Comparison of ENCODE assay signal across 9 mouse cellular contexts in the genomic region with DNA sequence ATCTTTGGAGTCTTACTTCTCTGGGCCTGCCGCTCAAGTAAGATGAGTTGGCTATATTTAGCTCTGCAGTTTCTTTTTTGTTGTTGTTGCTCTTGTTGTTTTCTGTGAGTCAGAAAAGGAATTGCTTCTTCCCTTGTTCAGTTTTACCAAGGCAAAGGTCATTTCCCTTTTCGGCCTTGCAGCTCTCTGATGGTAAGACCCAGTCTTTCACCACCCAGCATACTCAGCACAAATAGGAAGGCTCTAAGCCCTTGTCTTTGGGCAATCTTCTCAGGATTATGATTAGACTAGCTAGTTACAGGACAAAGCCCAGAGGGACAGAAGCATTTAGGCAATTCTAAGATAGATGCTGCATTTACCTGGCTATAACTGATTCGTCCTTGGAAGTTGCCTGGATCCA. TPM values are rescaled to one million over a fixed set of nuclear protein-coding genes. Genes with fewer than 3 reads are reported as not detected.
DNase-seq lines count a peak whose midpoint lies in the region; ATAC-seq and TF ChIP-seq lines count a peak whose summit lies in the region.
"Had no signal": no experiment of that assay in that cellular context is flagged by ENCODE, and none has a peak within 500 bp of the region (broad histone marks: within the 10 kb centered on the region; RNA-seq: fewer than 3 reads in every experiment).

No protein-coding gene starts in this region.

- H3K4me2 ChIP-seq in midbrain, embryonic 12.5 days (replicated peaks): peak overlapping the region; percentile 69; the same call in 1 of the 2 replicates
- no peak overlapping the region for H3K4me2 ChIP-seq in midbrain, embryonic 13.5 days (replicated peaks)
- peak overlapping the region; percentile 70; the same call in 1 of the 2 replicates for H3K4me2 ChIP-seq in intestine, embryonic 15.5 days (replicated peaks)

- 0 out of 2 replicates have a peak overlapping the region, but pooled peaks have one; percentile 63 for H3K9ac ChIP-seq in midbrain, embryonic 12.5 days (replicated peaks)
- no peak overlapping the region for H3K9ac ChIP-seq in midbrain, embryonic 13.5 days (replicated peaks)
- no peak overlapping the region for H3K9ac ChIP-seq in intestine, embryonic 15.5 days

- H3K9me3 ChIP-seq in heart, embryonic 10.5 days: no peaks in the 10 kb centered on the region
- no peaks in the 10 kb centered on the region for H3K9me3 ChIP-seq in midbrain, embryonic 12.5 days
- no peaks in the 10 kb centered on the region for H3K9me3 ChIP-seq in midbrain, embryonic 13.5 days
- no peaks in the 10 kb centered on the region for H3K9me3 ChIP-seq in intestine, embryonic 15.5 days

- H3K27ac ChIP-seq in heart, embryonic 10.5 days: no peak overlapping the region
- no peak overlapping the region for H3K27ac ChIP-seq in midbrain, embryonic 12.5 days (replicated peaks)
- no peak overlapping the region for H3K27ac ChIP-seq in midbrain, embryonic 13.5 days
- H3K27ac ChIP-seq in intestine, embryonic 15.5 days: no peak overlapping the region
- peak overlapping the region; percentile 18 for H3K27ac ChIP-seq in small intestine, adult 2 months (ENCODE audit: insufficient read depth, low read depth, low read length)

- 87% methylated on average over 3 of the region's 3 CpGs for WGBS in heart, embryonic 10.5 days
- 93% methylated on average over 3 of the region's 3 CpGs for WGBS in midbrain, embryonic 12.5 days
- 94% methylated on average over 3 of the region's 3 CpGs for WGBS in midbrain, embryonic 13.5 days
- WGBS in intestine, embryonic 15.5 days: 85% methylated on average over 3 of the region's 3 CpGs
- 73% methylated on average over 3 of the region's 3 CpGs for WGBS in small intestine, adult 2 months

- peaks cover 26% of the 10 kb centered on the region for H3K4me1 ChIP-seq in heart, embryonic 10.5 days
- H3K4me1 ChIP-seq in midbrain, embryonic 12.5 days: peaks cover 23% of the 10 kb centered on the region
- peaks cover 26% of the 10 kb centered on the region for H3K4me1 ChIP-seq in midbrain, embryonic 13.5 days (replicated peaks)
- H3K4me1 ChIP-seq in intestine, embryonic 15.5 days (replicated peaks): peaks cover 9% of the 10 kb centered on the region; the same call in 1 of the 2 replicates
- peaks cover 5% of the 10 kb centered on the region for H3K4me1 ChIP-seq in small intestine, adult 2 months (ENCODE audit: control insufficient read depth, insufficient read depth, insufficient read length, low read length)

- H3K36me3 ChIP-seq in heart, embryonic 10.5 days: peaks cover 31% of the 10 kb centered on the region
- peaks cover 14% of the 10 kb centered on the region; the same call in 1 of the 2 replicates for H3K36me3 ChIP-seq in midbrain, embryonic 12.5 days
- peaks cover 7% of the 10 kb centered on the region; the same call in 1 of the 2 replicates for H3K36me3 ChIP-seq in midbrain, embryonic 13.5 days
- peaks cover 6% of the 10 kb centered on the region; the same call in 1 of the 2 replicates for H3K36me3 ChIP-seq in intestine, embryonic 15.5 days
- no peaks in the 10 kb centered on the region for H3K36me3 ChIP-seq in small intestine, adult 2 months (ENCODE audit: control insufficient read depth, insufficient read depth, low read length)

- ATAC-seq in midbrain, embryonic 12.5 days (ENCODE audit: low FRiP score, low read depth): no peak
- no peak for ATAC-seq in midbrain, embryonic 13.5 days
- ATAC-seq in intestine, embryonic 15.5 days: no peak
- no peak for ATAC-seq in megakaryocyte progenitor cell, adult 5-6 weeks (replicated peaks; ENCODE audit: poor library complexity)

- no peak for DNase-seq in heart, embryonic 10.5 days (ENCODE audit: low spot score)
- DNase-seq in heart, postnatal 4 days: no peak
- DNase-seq in gastrocnemius, postnatal 14 days: no peak
- DNase-seq: thymus, adult 18-20 months had no signal

- H3K27me3 ChIP-seq in heart, embryonic 10.5 days (ENCODE audit: insufficient read depth, poor library complexity, severe bottlenecking): no peaks in the 10 kb centered on the region
- H3K27me3 ChIP-seq in midbrain, embryonic 12.5 days: no peaks in the 10 kb centered on the region
- no peaks in the 10 kb centered on the region for H3K27me3 ChIP-seq in midbrain, embryonic 13.5 days
- no peaks in the 10 kb centered on the region for H3K27me3 ChIP-seq in intestine, embryonic 15.5 days (replicated peaks)
- H3K27me3 ChIP-seq in small intestine, adult 2 months (ENCODE audit: control insufficient read depth, insufficient read depth, low read length): no peaks in the 10 kb centered on the region

- TF ChIP-seq CTCF in small intestine, adult 2 months (IDR thresholded peaks at IDR 0.05; ENCODE audit: extremely low read depth, insufficient read length, insufficient replicate concordance, low read depth, low read length): no peak

- intact Hi-C loops in gastrocnemius, postnatal 14 days (cut with DNase I; ENCODE audit: low total_unique reads): no loop called here

- TF ChIP-seq POLR2A in small intestine, adult 2 months (IDR thresholded peaks at IDR 0.05; ENCODE audit: low read depth, low read length): no peak

- peak overlapping the region; percentile 77 for H3K4me3 ChIP-seq in heart, embryonic 10.5 days
- no peak overlapping the region; the same call in 1 of the 2 replicates for H3K4me3 ChIP-seq in midbrain, embryonic 12.5 days
- no peak overlapping the region for H3K4me3 ChIP-seq in midbrain, embryonic 13.5 days (replicated peaks)
- H3K4me3 ChIP-seq in intestine, embryonic 15.5 days (replicated peaks): no peak overlapping the region
- H3K4me3 ChIP-seq in small intestine, adult 2 months (ENCODE audit: low read depth, low read length): no peak overlapping the region

RNA-seq across cellular contexts. Expression of a gene that starts 1.1 kb away (rescaled TPM):
- polyA plus RNA-seq in heart, embryonic 10.5 days (2016; fragmentation: Nextera tagmentation; extraction: Ambion mirVana): 58.4 and 59.0 TPM in 2 replicates
- total RNA-seq in heart, postnatal 4 days (2021): 10 to 100 TPM; 57.6 to 62.7 TPM
- 41.3 and 44.8 TPM in 2 replicates for polyA plus RNA-seq in midbrain, embryonic 12.5 days (2016; fragmentation: Nextera tagmentation; extraction: Ambion mirVana)
- 45.2 and 49.9 TPM in 2 replicates for polyA plus RNA-seq in midbrain, embryonic 13.5 days (2015; fragmentation: Nextera tagmentation; extraction: Ambion mirVana)
- polyA plus RNA-seq in intestine, embryonic 15.5 days (2015; fragmentation: Nextera tagmentation; extraction: Ambion mirVana): 60.0 and 66.6 TPM in 2 replicates
- polyA plus RNA-seq in small intestine, adult 2 months (2012; rRNA removed): 16.8 and 34.1 TPM in 2 replicates
- 10 to 100 TPM; 42.8 to 44.0 TPM for total RNA-seq in gastrocnemius, postnatal 14 days (2021)
- 38.8 and 39.5 TPM in 2 replicates for total RNA-seq in megakaryocyte progenitor cell, adult 5-6 weeks (2015)
- 44.8 and 45.1 TPM in 2 replicates for total RNA-seq in megakaryocyte progenitor cell, adult 5-6 weeks (2017)

RNA-seq across cellular contexts. Expression of a gene that starts 1.2 kb away (rescaled TPM):
- polyA plus RNA-seq in heart, embryonic 10.5 days (2016; fragmentation: Nextera tagmentation; extraction: Ambion mirVana): 113 and 137 TPM in 2 replicates
- total RNA-seq in heart, postnatal 4 days (2021): 10 to 100 TPM; 76.4 to 77.9 TPM
- polyA plus RNA-seq in midbrain, embryonic 12.5 days (2016; fragmentation: Nextera tagmentation; extraction: Ambion mirVana): 163 and 174 TPM in 2 replicates
- polyA plus RNA-seq in midbrain, embryonic 13.5 days (2015; fragmentation: Nextera tagmentation; extraction: Ambion mirVana): 177 and 178 TPM in 2 replicates
- polyA plus RNA-seq in intestine, embryonic 15.5 days (2015; fragmentation: Nextera tagmentation; extraction: Ambion mirVana): 101 and 105 TPM in 2 replicates
- 29.3 and 57.7 TPM in 2 replicates for polyA plus RNA-seq in small intestine, adult 2 months (2012; rRNA removed)
- total RNA-seq in gastrocnemius, postnatal 14 days (2021): 10 to 100 TPM; 22.8 to 30.0 TPM
- 27.7 and 27.9 TPM in 2 replicates for total RNA-seq in megakaryocyte progenitor cell, adult 5-6 weeks (2015)
- 17.5 and 24.2 TPM in 2 replicates for total RNA-seq in megakaryocyte progenitor cell, adult 5-6 weeks (2017)
